Mouse (Mus musculus) heart, postnatal 0 days (tissue): Measurements from ENCODE around the gene Scn4a. TPM values are rescaled to one million over a fixed set of nuclear protein-coding genes. Genes with fewer than 3 reads are reported as not detected.

Source experiments
- ATAC-seq: fragments of 200-750 bp; cut with Nextera tagmentation; 2 replicates; pipeline ENCODE4 v1.8.0; 2017; ENCODE audit warnings: low read depth, moderate number of reproducible peaks, moderate library complexity; ENCODE audit not compliant: insufficient read depth
- DNase-seq: peaks from one replicate; pipeline ENCODE4 v3.0.0-alpha.2; 2016; ENCODE audit warnings: low spot score
- H3K27ac ChIP-seq: fragments of 300-500 bp; sonication (generic); 2 replicates; pipeline ENCODE4 v1.5.1; 2014; ENCODE audit warnings: low read depth, mild to moderate bottlenecking
- H3K27me3 ChIP-seq: fragments of 300-500 bp; sonication (generic); 2 replicates; pipeline ENCODE4 v1.6.1; 2014; ENCODE audit warnings: low read length, mixed read lengths; ENCODE audit not compliant: control insufficient read depth, insufficient read depth
- H3K36me3 ChIP-seq: fragments of 300-500 bp; sonication (generic); replicated peaks from 2 replicates; pipeline ENCODE4 v1.6.1; 2014; ENCODE audit warnings: low read length, mixed read lengths; ENCODE audit not compliant: control insufficient read depth, insufficient read depth
- H3K4me1 ChIP-seq: fragments of 300-500 bp; sonication (generic); 2 replicates; pipeline ENCODE4 v1.6.1; 2014; ENCODE audit warnings: antibody characterized with exemption; ENCODE audit not compliant: control insufficient read depth, insufficient read depth
- H3K4me2 ChIP-seq: fragments of 300-500 bp; sonication (generic); 2 replicates; pipeline ENCODE4 v1.6.1; 2014; ENCODE audit warnings: low read depth, mild to moderate bottlenecking, low read length, moderate library complexity
- H3K4me3 ChIP-seq: fragments of 300-500 bp; sonication (generic); 2 replicates; pipeline ENCODE4 v1.5.1; 2014; ENCODE audit warnings: low read depth, low read length
- H3K9ac ChIP-seq: fragments of 300-500 bp; sonication (generic); replicated peaks from 2 replicates; pipeline ENCODE4 v1.6.1; 2014; ENCODE audit warnings: low read depth, low read length, mixed read lengths
- H3K9me3 ChIP-seq: fragments of 300-500 bp; sonication (generic); replicated peaks from 2 replicates; pipeline ENCODE4 v1.6.1; 2016; ENCODE audit warnings: low read length; ENCODE audit not compliant: control insufficient read depth
- CTCF ChIP-seq: IDR thresholded peaks from 2 replicates; pipeline ENCODE4 v1.5.1; 2016; ENCODE audit warnings: antibody characterized with exemption, control low read depth, low read depth
- EP300 ChIP-seq: IDR thresholded peaks from 2 replicates; pipeline ENCODE4 v1.6.1; 2016; ENCODE audit warnings: antibody characterized with exemption, low read depth
- WGBS: fragments of 180-500 bp; shearing (Covaris S2); extraction: QIAGEN DNeasy Blood & Tissue Kit; methylation state at CpG from one replicate; pipeline ENCODE4 v1.1.7; 2014; 5-methylcytosine and 5-hydroxymethylcytosine counted together
- polyA plus RNA-seq: library from polyadenylated mRNA; unstranded; fragments of >200 nt; fragmentation: Nextera tagmentation; extraction: Ambion mirVana; gene quantifications from 2 replicates; pipeline ENCODE4 v1.2.1, GENCODE M21; 2015
- total RNA-seq: library from RNA; depleted of rRNA; stranded (reverse); fragments of >200 nt; gene quantifications from 2 replicates; pipeline ENCODE4 v1.2.3, GENCODE M21; 2014; ENCODE audit warnings: low replicate concordance

Scn4a gene
- total and polyA plus RNA-seq, 2 experiments from 2014 or later, result 0.51 to 0.76 TPM

DNA sequence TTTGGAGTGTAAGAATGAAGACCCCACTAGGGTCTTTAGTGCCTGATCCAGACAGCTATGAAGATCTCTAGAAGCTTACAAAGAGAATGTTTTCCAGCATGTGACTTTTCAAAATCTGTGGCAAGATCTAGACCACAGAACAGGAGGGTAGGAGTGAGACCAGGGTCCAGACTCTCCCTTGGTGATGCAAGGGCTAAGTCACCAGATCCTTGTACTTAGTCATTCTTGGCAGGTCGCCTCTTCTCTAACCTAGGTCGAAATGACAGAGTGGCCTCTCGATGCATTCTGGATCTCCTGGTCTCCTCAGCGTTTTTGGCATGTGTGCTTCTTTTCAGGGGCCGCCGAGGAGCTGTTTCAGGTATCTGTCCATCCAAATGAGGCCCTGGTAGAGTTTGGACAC is 70.6 kb downstream of the Scn4a start:
- WGBS, result 67% methylated on average over 6 of the region's 6 CpGs
- no peaks in the 10 kb centered on the region for H3K9me3 ChIP-seq
- no peak overlapping the region for H3K27ac ChIP-seq
- ATAC-seq (no peak), DNase-seq (no peak)
- H3K4me1 ChIP-seq, result no peaks in the 10 kb centered on the region
- 0 out of 2 replicates have a peak, but pooled peaks cover 4% of the 10 kb centered on the region for H3K27me3 ChIP-seq
- H3K9ac ChIP-seq, result no peak overlapping the region
- H3K4me3 ChIP-seq, result no peak overlapping the region
- H3K4me2 ChIP-seq, result no peak overlapping the region
- no peaks in the 10 kb centered on the region for H3K36me3 ChIP-seq
- no peak for TF ChIP-seq EP300
- TF ChIP-seq CTCF, result no peak

DNA sequence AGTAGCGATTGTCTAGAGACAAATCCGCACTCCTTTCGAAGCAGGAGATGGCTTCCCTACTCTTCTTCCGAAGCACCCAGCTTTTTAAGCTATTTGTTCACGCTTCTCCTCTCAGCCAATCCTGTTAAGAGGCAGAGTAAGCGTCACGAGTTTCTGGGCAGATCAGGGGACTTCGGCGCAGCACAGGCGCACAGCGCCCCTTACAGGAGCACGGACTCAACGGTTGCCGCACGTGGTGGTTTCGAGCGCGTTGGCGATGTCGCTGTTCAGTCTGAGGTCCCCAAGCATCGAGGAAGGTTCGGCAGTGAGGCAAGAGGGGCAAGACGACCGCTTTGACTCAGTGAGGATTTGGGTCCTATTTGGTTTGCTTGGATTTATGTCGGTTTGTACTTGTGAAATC is 76.6 kb downstream of the Scn4a start, which contains the start of gene Tcam1:
Gene Tcam1 (plus strand): TSS at position 219 of the 400 bp plus-strand sequence.
- Histone ChIP-seq H3K27ac (no peak within 1 kb of the TSS), H3K4me3 (no peak within 1 kb of the TSS), H3K36me3 (no peaks in the 10 kb centered on the region), H3K9me3 (no peaks in the 10 kb centered on the region), H3K9ac (no peak within 1 kb of the TSS), H3K4me1 (peaks cover 21% of the 10 kb centered on the region; the same call in 1 of the 2 replicates), H3K4me2 (no peak within 1 kb of the TSS), H3K27me3 (0 out of 2 replicates have a peak, but pooled peaks cover 4% of the 10 kb centered on the region)
- TF ChIP-seq EP300 (no peak), CTCF (peak; percentile 75)
- WGBS, result 5% methylated on average over 25 of the region's 25 CpGs
- peak; percentile 94 for DNase-seq
- peak; percentile 49; the same call in 1 of the 2 replicates for ATAC-seq

DNA sequence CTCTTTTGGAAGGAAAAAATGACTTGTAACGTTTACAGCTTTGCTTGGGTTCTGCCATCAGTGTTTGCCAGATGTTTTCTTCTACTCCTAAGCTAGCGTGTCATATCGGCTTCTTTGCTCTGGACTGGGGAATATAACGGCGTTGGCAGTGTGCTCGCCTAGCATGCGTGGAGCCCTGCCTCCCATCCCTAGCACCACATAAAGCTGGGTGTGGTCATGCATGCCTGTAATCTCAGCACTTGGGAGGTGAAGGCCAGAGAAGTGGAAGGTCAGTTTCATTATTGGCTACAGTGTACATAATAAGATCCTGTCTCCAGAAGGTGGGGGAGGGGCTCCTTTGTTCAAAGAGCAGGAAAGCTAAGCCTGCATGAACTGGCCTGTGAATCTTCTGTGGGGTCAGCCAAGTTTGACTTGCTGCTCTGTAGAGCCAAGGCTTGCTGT is 78.1 kb downstream of the Scn4a start:
- H3K4me3 ChIP-seq, result no peak overlapping the region
- no peak for TF ChIP-seq EP300
- H3K4me2 ChIP-seq, result no peak overlapping the region
- H3K9ac ChIP-seq, result no peak overlapping the region
- DNase-seq, result peak; percentile 13
- H3K4me1 ChIP-seq, result peaks cover 31% of the 10 kb centered on the region
- no peaks in the 10 kb centered on the region for H3K9me3 ChIP-seq
- 67% methylated on average over 7 of the region's 7 CpGs for WGBS
- H3K27me3 ChIP-seq, result 0 out of 2 replicates have a peak, but pooled peaks cover 4% of the 10 kb centered on the region
- no peaks in the 10 kb centered on the region for H3K36me3 ChIP-seq
- H3K27ac ChIP-seq, result peak overlapping the region; percentile 30; the same call in 1 of the 2 replicates
- ATAC-seq, result no peak

DNA sequence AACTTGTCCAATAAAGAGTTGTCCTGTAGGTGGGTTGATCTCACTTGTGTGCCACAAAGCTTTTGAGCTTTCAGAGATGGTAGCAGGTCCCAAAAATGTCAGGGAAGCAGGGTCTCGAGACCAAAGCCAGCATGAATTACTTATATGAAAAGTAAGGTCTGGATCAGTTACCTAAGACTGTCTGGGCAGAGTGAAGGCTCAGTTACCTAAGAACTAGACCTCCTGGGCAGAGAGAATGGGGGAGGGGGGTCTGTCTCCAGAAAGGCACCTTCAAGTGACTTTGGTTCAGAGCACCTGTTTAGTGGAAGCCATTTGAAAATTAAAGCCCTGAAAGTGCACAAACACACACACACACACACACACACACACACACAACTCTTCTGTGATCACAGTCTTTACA is 78.7 kb downstream of the Scn4a start:
- ATAC-seq (no peak), DNase-seq (no peak)
- Histone ChIP-seq H3K27ac (no peak overlapping the region), H3K4me2 (no peak overlapping the region), H3K9me3 (no peaks in the 10 kb centered on the region), H3K36me3 (no peaks in the 10 kb centered on the region), H3K9ac (no peak overlapping the region), H3K4me3 (no peak overlapping the region), H3K4me1 (peaks cover 31% of the 10 kb centered on the region), H3K27me3 (0 out of 2 replicates have a peak, but pooled peaks cover 4% of the 10 kb centered on the region)
- TF ChIP-seq EP300 (no peak), CTCF (no peak)
- WGBS, result 82% methylated on average over 1 of the region's 1 CpGs

DNA sequence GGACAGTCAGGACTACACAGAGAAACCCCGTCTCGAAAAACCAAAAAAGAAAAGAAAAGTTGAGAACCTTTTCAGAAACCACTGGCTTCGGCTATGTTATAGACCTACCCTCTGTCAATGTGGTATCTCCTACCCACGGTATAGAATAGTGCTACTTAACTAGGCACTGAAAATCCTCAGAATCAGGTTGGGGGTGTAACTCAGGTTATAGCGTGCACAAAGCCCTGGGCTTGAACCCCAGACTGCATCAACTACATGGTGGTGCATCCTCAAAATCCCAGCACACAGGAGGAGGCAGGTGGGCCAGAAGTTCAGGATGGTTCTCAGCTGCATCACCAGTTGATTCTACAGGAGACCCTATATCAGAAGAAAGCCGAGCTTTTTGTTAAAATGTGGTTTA is 79.3 kb downstream of the Scn4a start:
- Histone ChIP-seq H3K4me3 (no peak overlapping the region), H3K9ac (no peak overlapping the region), H3K9me3 (no peaks in the 10 kb centered on the region), H3K27ac (no peak overlapping the region), H3K4me1 (peaks cover 36% of the 10 kb centered on the region), H3K36me3 (no peaks in the 10 kb centered on the region), H3K4me2 (no peak overlapping the region), H3K27me3 (0 out of 2 replicates have a peak, but pooled peaks cover 4% of the 10 kb centered on the region)
- WGBS, result 96% methylated on average over 6 of the region's 6 CpGs
- no peak for DNase-seq
- TF ChIP-seq EP300 (no peak), CTCF (no peak)
- ATAC-seq, result no peak

DNA sequence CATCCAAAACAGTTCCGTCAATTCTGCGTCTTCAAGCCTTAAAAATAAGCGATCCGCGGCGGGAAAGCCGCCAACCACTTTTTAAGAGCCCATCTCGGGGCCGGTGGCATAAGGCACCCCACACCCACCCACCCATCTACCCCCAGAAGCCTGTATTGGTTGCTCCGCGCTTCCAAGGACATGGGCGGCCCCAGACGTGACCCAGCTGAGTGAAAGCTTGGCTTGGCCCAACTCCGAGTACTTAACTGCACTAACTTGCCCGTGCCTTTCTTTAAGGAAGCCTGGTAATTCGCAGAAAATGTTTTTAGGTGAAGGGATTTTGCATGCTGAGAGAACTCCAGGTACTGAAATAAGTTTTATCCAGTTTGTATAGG is 79.8 kb downstream of the Scn4a start:
- H3K4me2 ChIP-seq, result peak overlapping the region; percentile 78
- H3K27me3 ChIP-seq, result 0 out of 2 replicates have a peak, but pooled peaks cover 2% of the 10 kb centered on the region
- no peaks in the 10 kb centered on the region for H3K9me3 ChIP-seq
- no peaks in the 10 kb centered on the region for H3K36me3 ChIP-seq
- H3K9ac ChIP-seq, result peak overlapping the region; percentile 53
- DNase-seq (no peak), ATAC-seq (no peak)
- peaks cover 39% of the 10 kb centered on the region for H3K4me1 ChIP-seq
- peak overlapping the region; percentile 97 for H3K27ac ChIP-seq
- H3K4me3 ChIP-seq, result peak overlapping the region; percentile 99
- no peak for TF ChIP-seq EP300
- WGBS, result 12% methylated on average over 16 of the region's 16 CpGs
